Mouse (Mus musculus): Measurements from ENCODE around the gene Ttc33.

DNA sequence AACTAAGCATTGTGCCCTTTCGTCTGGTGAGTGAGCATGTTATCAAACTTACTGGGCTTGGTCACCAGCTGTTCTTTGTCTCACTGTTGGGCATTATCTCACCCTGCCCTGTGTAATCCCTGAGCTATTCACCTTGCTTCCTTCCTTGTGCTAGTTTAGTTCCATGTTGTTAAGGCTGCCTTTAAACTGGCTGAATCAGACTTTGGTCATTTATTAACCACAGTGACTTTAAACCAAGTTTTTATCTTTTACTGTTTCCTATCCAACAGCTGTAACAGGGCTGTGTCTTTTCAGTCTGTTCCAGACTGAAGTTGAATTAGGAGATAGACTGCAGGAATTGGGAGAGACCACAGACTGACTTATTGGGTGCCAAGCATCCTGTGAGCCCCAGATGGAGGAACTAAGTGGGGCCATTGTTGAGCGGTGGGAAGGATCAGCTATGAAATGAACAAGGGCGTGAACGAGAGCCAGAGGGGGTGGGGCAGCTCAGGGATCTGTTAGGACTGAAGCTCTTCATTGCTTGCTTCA, 10.7 kb downstream of the Ttc33 start:
- TF ChIP-seq CTCF (IDR thresholded peaks at IDR 0.05; ENCODE audit: low read depth) (no peak), EP300 (IDR thresholded peaks at IDR 0.05; ENCODE audit: low read depth) (no peak)

All from liver, embryonic 14.5 days (tissue).